Mouse (Mus musculus) left cerebral cortex, adult 8-10 months (tissue): ENCODE data around the gene Creg1. TPM values are rescaled to one million over a fixed set of nuclear protein-coding genes. Genes with fewer than 3 reads are reported as not detected.

ENCODE experiments used
- DNase-seq, 2 experiments: peaks; one replicate each; pipeline ENCODE4 v3.0.0; 2022; ENCODE audit warnings: low spot score in 2 of 2
- total RNA-seq, 4 experiments: library from RNA; stranded (reverse); gene quantifications; 2 replicates each; pipeline ENCODE4 v1.2.4; 2022

The Creg1 gene
- total RNA-seq, result 10 to 100 TPM; 32.5 to 44.4 (median 38.7) TPM

GRCm38 (mm10) chr1:165763635-165764372, at the start of gene Creg1:
Gene Creg1 (plus strand): TSS chr1:165763746.
- DNase-seq, result peak; percentile 78 to 90

GRCm38 (mm10) chr1:165713798-165714197, 49.7 kb upstream of the Creg1 start:
- no peak for DNase-seq

GRCm38 (mm10) chr1:165716426-165716825, 47.1 kb upstream of the Creg1 start:
- no peak for DNase-seq

GRCm38 (mm10) chr1:165717711-165718542, 45.6 kb upstream of the Creg1 start:
- no peak for DNase-seq

GRCm38 (mm10) chr1:165718543-165719105, 44.9 kb upstream of the Creg1 start:
- DNase-seq, result no peak

- no peak for DNase-seq
Measured at GRCm38 (mm10) chr1:165722531-165723123, 40.9 kb upstream of the Creg1 start.

GRCm38 (mm10) chr1:165724219-165725033, 39.1 kb upstream of the Creg1 start:
- DNase-seq, result no peak

- DNase-seq, result no peak
Measured at GRCm38 (mm10) chr1:165725039-165725644, 38.4 kb upstream of the Creg1 start.

GRCm38 (mm10) chr1:165726986-165727385, 36.6 kb upstream of the Creg1 start:
- DNase-seq, result no peak

GRCm38 (mm10) chr1:165728057-165728639, 35.4 kb upstream of the Creg1 start:
- DNase-seq, result no peak

GRCm38 (mm10) chr1:165730129-165730528, 33.4 kb upstream of the Creg1 start:
- no peak for DNase-seq

GRCm38 (mm10) chr1:165731553-165731952, 32.0 kb upstream of the Creg1 start:
- no peak for DNase-seq

GRCm38 (mm10) chr1:165734840-165735239, 28.7 kb upstream of the Creg1 start:
- no peak for DNase-seq

GRCm38 (mm10) chr1:165735826-165736818, 27.4 kb upstream of the Creg1 start:
- DNase-seq, result peak; percentile 56 to 79

GRCm38 (mm10) chr1:165737451-165737850, 26.1 kb upstream of the Creg1 start:
- no peak for DNase-seq

GRCm38 (mm10) chr1:165737867-165738266, 25.7 kb upstream of the Creg1 start:
- no peak for DNase-seq

GRCm38 (mm10) chr1:165738985-165739384, 24.6 kb upstream of the Creg1 start:
- no peak for DNase-seq

GRCm38 (mm10) chr1:165741989-165742388, 21.6 kb upstream of the Creg1 start:
- no peak for DNase-seq

- DNase-seq, result no peak
Measured at GRCm38 (mm10) chr1:165748053-165748452, 15.5 kb upstream of the Creg1 start.
